In the genomic region with DNA sequence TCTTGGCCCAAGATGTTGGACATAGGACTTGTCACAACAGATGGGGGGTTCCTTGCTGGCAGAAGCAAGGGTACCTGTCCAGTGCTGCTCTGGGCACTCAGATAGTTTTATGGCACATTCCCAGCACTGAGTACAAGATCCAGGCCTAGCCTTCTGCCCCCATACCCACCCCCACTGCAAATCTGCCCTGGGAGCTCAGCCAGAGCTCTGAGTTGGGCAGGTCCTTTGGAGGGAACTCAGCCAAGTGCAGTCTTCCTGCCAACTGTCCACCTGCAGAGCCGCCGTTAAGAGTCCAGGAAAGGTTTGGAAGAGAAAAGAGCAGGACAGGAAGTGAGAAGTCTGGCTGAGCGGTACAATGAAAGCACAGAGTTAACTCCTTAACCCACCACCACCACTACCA, we compare ENCODE assay signal across 10 mouse cellular contexts. TPM values are rescaled to one million over a fixed set of nuclear protein-coding genes. Genes with fewer than 3 reads are reported as not detected.
DNase-seq lines count a peak whose midpoint lies in the region; ATAC-seq lines count a peak whose summit lies in the region.
"Had no signal": no experiment of that assay in that cellular context is flagged by ENCODE, and none has a peak within 500 bp of the region (broad histone marks: within the 10 kb centered on the region; RNA-seq: fewer than 3 reads in every experiment).

No protein-coding gene starts in this region.

- H3K36me3 ChIP-seq in hindbrain, embryonic 13.5 days: 0 out of 2 replicates have a peak, but pooled peaks cover 9% of the 10 kb centered on the region
- peaks cover 7% of the 10 kb centered on the region; the same call in 1 of the 2 replicates for H3K36me3 ChIP-seq in hindbrain, embryonic 10.5 days
- H3K36me3 ChIP-seq in limb, embryonic 15.5 days: no peaks in the 10 kb centered on the region

- no peak for ATAC-seq in hindbrain, embryonic 13.5 days (ENCODE audit: low FRiP score)
- ATAC-seq in limb, embryonic 15.5 days (ENCODE audit: insufficient number of reproducible peaks, low FRiP score, low TSS enrichment, low read depth): no peak

- WGBS in hindbrain, embryonic 13.5 days: 80% methylated on average over 3 of the region's 3 CpGs
- 85% methylated on average over 3 of the region's 3 CpGs for WGBS in hindbrain, embryonic 10.5 days
- 54% methylated on average over 3 of the region's 3 CpGs for WGBS in limb, embryonic 15.5 days

- peaks cover 26% of the 10 kb centered on the region for H3K4me1 ChIP-seq in hindbrain, embryonic 13.5 days (replicated peaks)
- H3K4me1 ChIP-seq in hindbrain, embryonic 10.5 days (replicated peaks): peaks cover 27% of the 10 kb centered on the region
- peaks cover 27% of the 10 kb centered on the region for H3K4me1 ChIP-seq in limb, embryonic 15.5 days

- peak overlapping the region; percentile 78; the same call in 1 of the 2 replicates for H3K27ac ChIP-seq in hindbrain, embryonic 13.5 days
- no peak overlapping the region for H3K27ac ChIP-seq in hindbrain, embryonic 10.5 days
- peak overlapping the region; percentile 72; the same call in 1 of the 2 replicates for H3K27ac ChIP-seq in limb, embryonic 15.5 days
- H3K27ac ChIP-seq: macrophage had no signal

- DNase-seq in hindbrain, embryonic 10.5 days (ENCODE audit: low spot score): no peak
- DNase-seq in MN1 (ENCODE audit: low spot score): peak; percentile 16
- peak; percentile 92 for DNase-seq in cerebellum, adult 9-11 months
- no peak for DNase-seq in spleen, postnatal 36 days (ENCODE audit: low spot score in 2 of 2)
- no peak for DNase-seq in left cerebral cortex, postnatal 10 days (ENCODE audit: extremely low spot score in 1 of 2, low spot score in 2 of 2)
- DNase-seq in embryo, embryonic 10 days (ENCODE audit: low spot score): no peak

- no peaks in the 10 kb centered on the region for H3K9me3 ChIP-seq in hindbrain, embryonic 13.5 days
- H3K9me3 ChIP-seq in hindbrain, embryonic 10.5 days: no peaks in the 10 kb centered on the region
- H3K9me3 ChIP-seq in limb, embryonic 15.5 days: no peaks in the 10 kb centered on the region

- no peak overlapping the region for H3K9ac ChIP-seq in hindbrain, embryonic 13.5 days
- no peak overlapping the region for H3K9ac ChIP-seq in limb, embryonic 15.5 days

- H3K4me3 ChIP-seq in hindbrain, embryonic 13.5 days: no peak overlapping the region
- no peak overlapping the region for H3K4me3 ChIP-seq in hindbrain, embryonic 10.5 days
- no peak overlapping the region for H3K4me3 ChIP-seq in limb, embryonic 15.5 days

- H3K27me3 ChIP-seq in hindbrain, embryonic 13.5 days: no peaks in the 10 kb centered on the region
- H3K27me3 ChIP-seq in hindbrain, embryonic 10.5 days (ENCODE audit: insufficient read depth, poor library complexity, severe bottlenecking): no peaks in the 10 kb centered on the region
- no peaks in the 10 kb centered on the region for H3K27me3 ChIP-seq in limb, embryonic 15.5 days

- peak overlapping the region; percentile 56; the same call in 1 of the 2 replicates for H3K4me2 ChIP-seq in hindbrain, embryonic 13.5 days
- no peak overlapping the region for H3K4me2 ChIP-seq in limb, embryonic 15.5 days

- intact Hi-C loops in left cerebral cortex, postnatal 10 days (cut with DNase I): no loop called here

RNA-seq across cellular contexts. Expression of a gene that starts 1.1 kb away (rescaled TPM):
- 0.63 and 0.65 TPM in 2 replicates for polyA plus RNA-seq in hindbrain, embryonic 13.5 days (2015; fragmentation: Nextera tagmentation; extraction: Ambion mirVana)
- polyA plus RNA-seq in hindbrain, embryonic 10.5 days (2016; fragmentation: Nextera tagmentation; extraction: Ambion mirVana): 0.14 and 0.20 TPM in 2 replicates
- polyA plus RNA-seq in limb, embryonic 15.5 days (2015; fragmentation: Nextera tagmentation; extraction: Ambion mirVana): 0.27 and 0.29 TPM in 2 replicates
- total RNA-seq in left cerebral cortex, postnatal 10 days (2021): 1 to 10 TPM in 1 of 2 experiments, under 1 TPM in 1; 0.81 to 1.4 TPM
- polyA plus RNA-seq: macrophage had no signal

RNA-seq across cellular contexts. Expression of a gene that starts 1.4 kb away (rescaled TPM):
- 0.05 and 0.10 TPM in 2 replicates for polyA plus RNA-seq in hindbrain, embryonic 13.5 days (2015; fragmentation: Nextera tagmentation; extraction: Ambion mirVana)
- polyA plus RNA-seq in hindbrain, embryonic 10.5 days (2016; fragmentation: Nextera tagmentation; extraction: Ambion mirVana): not detected in 2 replicates
- not detected in 2 replicates for polyA plus RNA-seq in limb, embryonic 15.5 days (2015; fragmentation: Nextera tagmentation; extraction: Ambion mirVana)
- not detected for total RNA-seq in left cerebral cortex, postnatal 10 days (2021)
- polyA plus RNA-seq: macrophage had no signal

RNA-seq across cellular contexts. Expression of a gene that starts 5.8 kb away (rescaled TPM):
- polyA plus RNA-seq in hindbrain, embryonic 13.5 days (2015; fragmentation: Nextera tagmentation; extraction: Ambion mirVana): 94.0 and 101 TPM in 2 replicates
- 96.0 and 100 TPM in 2 replicates for polyA plus RNA-seq in hindbrain, embryonic 10.5 days (2016; fragmentation: Nextera tagmentation; extraction: Ambion mirVana)
- 88.5 and 88.8 TPM in 2 replicates for polyA plus RNA-seq in limb, embryonic 15.5 days (2015; fragmentation: Nextera tagmentation; extraction: Ambion mirVana)
- 100 to 1,000 TPM; 106 to 107 TPM for total RNA-seq in left cerebral cortex, postnatal 10 days (2021)

RNA-seq across cellular contexts. Expression of a gene that starts 5.8 kb away (rescaled TPM):
- polyA plus RNA-seq in hindbrain, embryonic 13.5 days (2015; fragmentation: Nextera tagmentation; extraction: Ambion mirVana): not detected in 2 replicates
- not detected in 2 replicates for polyA plus RNA-seq in hindbrain, embryonic 10.5 days (2016; fragmentation: Nextera tagmentation; extraction: Ambion mirVana)
- polyA plus RNA-seq in limb, embryonic 15.5 days (2015; fragmentation: Nextera tagmentation; extraction: Ambion mirVana): not detected in 2 replicates
- total RNA-seq in left cerebral cortex, postnatal 10 days (2021): not detected
- polyA plus RNA-seq: kidney, postnatal 0 days; macrophage had no signal

RNA-seq across cellular contexts. Expression of a gene that starts 18.5 kb away (rescaled TPM):
- 47.8 and 53.9 TPM in 2 replicates for polyA plus RNA-seq in hindbrain, embryonic 13.5 days (2015; fragmentation: Nextera tagmentation; extraction: Ambion mirVana)
- polyA plus RNA-seq in hindbrain, embryonic 10.5 days (2016; fragmentation: Nextera tagmentation; extraction: Ambion mirVana): 54.5 and 57.4 TPM in 2 replicates
- 35.8 and 37.3 TPM in 2 replicates for polyA plus RNA-seq in limb, embryonic 15.5 days (2015; fragmentation: Nextera tagmentation; extraction: Ambion mirVana)
- total RNA-seq in left cerebral cortex, postnatal 10 days (2021): 10 to 100 TPM; 33.0 to 34.3 TPM

Comparison
In these comparisons a context has a peak if more than half of its experiments do, and no peak if none do; other contexts are left out.
1. DNase-seq: peak in MN1 (single experiment) and cerebellum, adult 9-11 months (single experiment); none in hindbrain, embryonic 10.5 days (single experiment), spleen, postnatal 36 days (0 of 2), left cerebral cortex, postnatal 10 days (0 of 2) and embryo, embryonic 10 days (single experiment).